Mouse (Mus musculus) monocyte, adult 2 months (primary cell): ENCODE data around the gene Syt2.

Experiments
- DNase-seq, 2 experiments: peaks; one replicate each; pipeline ENCODE4 v3.0.0; 2022; ENCODE audit warnings: low spot score in 2 of 2, low read depth in 1 of 2

Gene Syt2

GRCm38 (mm10) chr1:134771353-134771752 is 124.9 kb downstream of the Syt2 start:
- no peak for DNase-seq

GRCm38 (mm10) chr1:134771999-134772398 is 125.5 kb downstream of the Syt2 start:
- DNase-seq, result no peak

GRCm38 (mm10) chr1:134772821-134773220 is 126.3 kb downstream of the Syt2 start:
- DNase-seq, result no peak

- DNase-seq, result no peak
These were observed 126.8 kb downstream of the Syt2 start for GRCm38 (mm10) chr1:134773256-134773655.

- DNase-seq, result no peak
These were observed 127.8 kb downstream of the Syt2 start for GRCm38 (mm10) chr1:134774247-134774646.

GRCm38 (mm10) chr1:134774728-134775287 is 128.3 kb downstream of the Syt2 start:
- DNase-seq, result no peak

GRCm38 (mm10) chr1:134775631-134776030 is 129.2 kb downstream of the Syt2 start:
- DNase-seq, result no peak

- DNase-seq, result no peak
These were observed 130.9 kb downstream of the Syt2 start for GRCm38 (mm10) chr1:134777201-134777885.

GRCm38 (mm10) chr1:134777936-134778548 is 131.6 kb downstream of the Syt2 start:
- DNase-seq, result no peak

GRCm38 (mm10) chr1:134782797-134783196 is 136.3 kb downstream of the Syt2 start:
- DNase-seq, result no peak

- DNase-seq, result no peak
These were observed 137.5 kb downstream of the Syt2 start for GRCm38 (mm10) chr1:134783958-134784357.

GRCm38 (mm10) chr1:134784481-134784880 is 138.0 kb downstream of the Syt2 start:
- no peak for DNase-seq

- DNase-seq, result no peak
These were observed 138.4 kb downstream of the Syt2 start for GRCm38 (mm10) chr1:134784911-134785310.

GRCm38 (mm10) chr1:134788096-134788495 is 141.6 kb downstream of the Syt2 start:
- no peak for DNase-seq

- DNase-seq, result no peak
These were observed 144.4 kb downstream of the Syt2 start for GRCm38 (mm10) chr1:134790716-134791439.

GRCm38 (mm10) chr1:134791456-134791855 is 145.0 kb downstream of the Syt2 start:
- no peak for DNase-seq

- no peak for DNase-seq
These were observed 149.6 kb downstream of the Syt2 start for GRCm38 (mm10) chr1:134796076-134796475.

- no peak for DNase-seq
These were observed 150.1 kb downstream of the Syt2 start for GRCm38 (mm10) chr1:134796536-134796935.

- DNase-seq, result no peak
These were observed 155.3 kb downstream of the Syt2 start for GRCm38 (mm10) chr1:134801758-134802157.

- DNase-seq, result peak; percentile 5 to 6
These were observed 157.0 kb downstream of the Syt2 start for GRCm38 (mm10) chr1:134803286-134804117.

GRCm38 (mm10) chr1:134804373-134804772 is 157.9 kb downstream of the Syt2 start:
- DNase-seq, result no peak
